Mouse (Mus musculus) stomach, embryonic 16.5 days (tissue): ENCODE results near the gene Socs1. TPM values are rescaled to one million over a fixed set of nuclear protein-coding genes. Genes with fewer than 3 reads are reported as not detected.

Experiments
- ATAC-seq: fragments of 200-750 bp; cut with Nextera tagmentation; 2 replicates; pipeline ENCODE4 v1.8.0; 2017; ENCODE audit warnings: moderate number of reproducible peaks, moderate TSS enrichment; ENCODE audit not compliant: insufficient read depth, low FRiP score
- H3K27ac ChIP-seq: fragments of 300-500 bp; sonication (generic); 2 replicates; pipeline ENCODE4 v1.5.1; 2014; ENCODE audit warnings: low read length
- H3K27me3 ChIP-seq: fragments of 300-500 bp; sonication (generic); 2 replicates; pipeline ENCODE4 v1.6.1; 2014; ENCODE audit warnings: low read length, control low read depth, mixed read lengths; ENCODE audit not compliant: control insufficient read depth, insufficient read depth
- H3K36me3 ChIP-seq: fragments of 300-500 bp; sonication (generic); 2 replicates; pipeline ENCODE4 v1.6.1; 2014; ENCODE audit warnings: low read length; ENCODE audit not compliant: control insufficient read depth, insufficient read depth
- H3K4me1 ChIP-seq: fragments of 300-500 bp; sonication (generic); 2 replicates; pipeline ENCODE4 v1.6.1; 2014; ENCODE audit warnings: low read length, control low read depth, mixed read lengths; ENCODE audit not compliant: control insufficient read depth, insufficient read depth
- H3K4me2 ChIP-seq: fragments of 300-500 bp; sonication (generic); 2 replicates; pipeline ENCODE4 v1.6.1; 2014; ENCODE audit warnings: low read depth, low read length, mixed read lengths
- H3K4me3 ChIP-seq: fragments of 300-500 bp; sonication (generic); replicated peaks from 2 replicates; pipeline ENCODE4 v1.5.1; 2014; ENCODE audit warnings: mild to moderate bottlenecking, low read length
- H3K9ac ChIP-seq: fragments of 300-500 bp; sonication (generic); 2 replicates; pipeline ENCODE4 v1.6.1; 2014; ENCODE audit warnings: low read length
- H3K9me3 ChIP-seq: fragments of 300-500 bp; sonication (generic); replicated peaks from 2 replicates; pipeline ENCODE4 v1.6.1; 2016; ENCODE audit warnings: low read length, control low read depth; ENCODE audit not compliant: control insufficient read depth
- WGBS: fragments of 180-500 bp; shearing (Covaris S2); extraction: QIAGEN DNeasy Blood & Tissue Kit; methylation state at CpG from one replicate; pipeline ENCODE4 v1.1.7; 2014; 5-methylcytosine and 5-hydroxymethylcytosine counted together
- polyA plus RNA-seq: library from polyadenylated mRNA; unstranded; fragments of >200 nt; fragmentation: Nextera tagmentation; extraction: Ambion mirVana; gene quantifications from 2 replicates; pipeline ENCODE4 v1.2.1, GENCODE M21; 2015

Socs1 gene
- polyA plus RNA-seq, 1 experiment from 2014 or later: 7.3 TPM

DNA sequence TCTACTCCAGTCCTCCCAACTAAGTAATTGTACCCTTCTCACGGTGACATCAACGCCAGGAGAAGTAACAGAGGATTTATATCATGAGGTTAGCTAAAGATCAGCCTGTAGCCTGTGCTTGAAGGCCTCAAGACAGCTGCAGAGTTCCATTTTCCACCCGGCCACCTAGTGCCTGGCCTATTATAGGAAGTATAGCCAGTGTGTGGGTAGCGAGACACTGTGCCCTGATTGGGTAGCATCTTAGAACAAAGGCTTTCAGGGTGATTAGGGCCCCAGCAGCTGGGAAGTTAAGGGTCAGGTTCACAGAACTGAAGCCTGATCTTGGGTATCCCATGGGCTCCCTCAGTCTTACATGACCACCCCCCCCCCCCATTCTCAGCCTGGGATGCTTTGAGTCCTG is 3.5 kb upstream of the Socs1 start:
- 78% methylated on average over 4 of the region's 4 CpGs for WGBS
- ATAC-seq: no peak
- Histone ChIP-seq H3K4me1 (peaks cover 13% of the 10 kb centered on the region), H3K4me2 (no peak overlapping the region), H3K4me3 (no peak overlapping the region), H3K36me3 (no peaks in the 10 kb centered on the region), H3K27ac (no peak overlapping the region), H3K9me3 (no peaks in the 10 kb centered on the region), H3K9ac (no peak overlapping the region), H3K27me3 (no peaks in the 10 kb centered on the region)

DNA sequence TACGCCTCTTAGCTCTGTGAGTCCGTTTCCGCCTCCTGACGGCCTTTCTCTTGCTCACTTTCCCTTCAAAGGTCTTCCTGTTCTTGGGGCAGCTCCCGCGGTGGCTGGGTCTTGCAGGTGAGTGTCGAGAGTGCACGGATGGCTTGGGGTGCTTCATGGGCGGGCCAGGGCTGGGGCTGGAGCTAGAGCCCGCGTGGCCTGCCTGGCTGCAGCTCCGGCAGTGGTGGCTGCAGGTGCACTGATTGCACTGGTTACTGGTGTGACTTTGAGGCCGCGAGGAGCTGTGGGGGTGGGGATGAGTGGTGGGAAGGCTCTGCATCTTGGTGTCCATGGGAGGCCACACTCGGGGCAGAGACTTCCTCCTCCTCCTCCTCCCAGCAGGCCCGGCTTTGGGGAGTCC is 2.9 kb upstream of the Socs1 start, which contains the start of gene Tnp2:
Gene Tnp2, minus strand, starts transcription at position 390 of the 400 bp plus-strand sequence.
- Histone ChIP-seq H3K9ac (no peak within 1 kb of the TSS), H3K9me3 (no peaks in the 10 kb centered on the region), H3K4me2 (no peak within 1 kb of the TSS), H3K4me1 (peaks cover 19% of the 10 kb centered on the region), H3K4me3 (no peak within 1 kb of the TSS), H3K27me3 (no peaks in the 10 kb centered on the region), H3K27ac (no peak within 1 kb of the TSS), H3K36me3 (no peaks in the 10 kb centered on the region)
- 55% methylated on average over 16 of the region's 16 CpGs for WGBS
- ATAC-seq: no peak

DNA sequence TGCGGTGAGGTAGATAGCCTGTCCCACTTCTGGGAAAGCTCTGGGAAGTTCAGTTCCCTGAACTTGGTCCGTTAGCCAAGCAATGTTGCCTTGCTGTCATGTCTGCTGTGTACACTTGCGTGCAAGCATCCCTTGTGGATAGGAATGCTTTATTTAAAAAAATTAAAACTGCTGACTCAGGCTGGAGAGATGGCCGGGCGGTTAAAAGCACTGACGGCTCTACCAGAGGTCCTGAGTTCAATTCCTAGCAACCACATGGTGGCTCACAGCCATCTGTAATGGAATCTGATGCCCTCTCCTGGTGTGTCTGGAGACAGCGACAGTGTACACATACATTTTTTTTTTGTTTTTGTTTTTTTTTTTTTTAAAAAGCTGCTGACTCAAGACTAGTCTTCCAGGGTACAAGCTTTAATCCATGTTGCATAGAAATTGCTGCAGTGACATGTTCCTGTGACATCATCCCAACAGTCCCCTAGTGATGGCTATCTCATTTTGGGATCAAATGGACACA is 2.3 kb upstream of the Socs1 start:
- H3K27me3 ChIP-seq: no peaks in the 10 kb centered on the region
- peaks cover 25% of the 10 kb centered on the region for H3K4me1 ChIP-seq
- no peaks in the 10 kb centered on the region for H3K36me3 ChIP-seq
- H3K9me3 ChIP-seq: no peaks in the 10 kb centered on the region
- H3K4me2 ChIP-seq: no peak overlapping the region
- no peak for ATAC-seq
- H3K4me3 ChIP-seq: no peak overlapping the region
- no peak overlapping the region for H3K9ac ChIP-seq
- WGBS: 73% methylated on average over 7 of the region's 7 CpGs
- peak overlapping the region; percentile 99 for H3K27ac ChIP-seq

DNA sequence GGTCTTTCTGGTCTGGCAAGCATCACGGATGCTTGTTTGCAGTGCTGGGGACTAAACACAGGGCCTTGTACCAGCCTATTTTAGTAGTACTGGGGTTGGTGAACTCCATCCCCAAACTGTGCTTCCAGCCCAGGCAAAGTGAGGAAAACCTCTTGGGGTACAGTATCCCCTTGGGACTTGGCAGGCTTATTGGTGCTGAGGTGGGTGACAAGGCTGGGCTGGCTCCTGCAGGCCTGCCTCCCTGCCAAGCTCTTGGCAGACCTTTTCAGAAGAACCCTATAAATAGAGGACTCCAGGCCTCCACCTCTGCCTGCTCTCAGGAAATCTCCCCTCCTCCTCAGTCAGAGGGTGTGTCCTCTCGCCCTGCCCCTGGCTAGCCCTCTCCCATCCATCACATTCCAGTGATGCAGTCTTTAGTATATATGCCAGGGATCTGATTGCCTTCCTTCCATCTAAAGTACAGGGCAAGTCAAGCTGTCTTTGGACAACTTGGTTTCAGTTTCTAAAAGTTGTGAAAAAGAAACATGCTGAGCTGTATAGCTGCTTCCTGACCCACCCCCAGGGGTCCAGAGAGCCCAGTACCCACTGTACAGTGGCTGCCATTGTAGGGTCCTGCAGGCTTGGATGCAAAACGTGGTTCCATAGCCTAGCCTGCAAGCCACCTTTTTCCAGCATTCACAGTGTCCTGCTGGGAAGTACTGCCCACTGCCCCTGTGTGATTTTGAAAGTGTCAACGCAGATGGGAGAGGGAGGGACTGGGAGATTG is 1.6 kb upstream of the Socs1 start:
- Histone ChIP-seq H3K4me3 (no peak overlapping the region), H3K9ac (peak overlapping the region; percentile 91; the same call in 1 of the 2 replicates), H3K4me1 (peaks cover 32% of the 10 kb centered on the region), H3K9me3 (no peaks in the 10 kb centered on the region), H3K4me2 (peak overlapping the region; percentile 91; the same call in 1 of the 2 replicates), H3K36me3 (no peaks in the 10 kb centered on the region), H3K27ac (peak overlapping the region; percentile 99), H3K27me3 (no peaks in the 10 kb centered on the region)
- 52% methylated on average over 4 of the region's 4 CpGs for WGBS
- no peak for ATAC-seq

DNA sequence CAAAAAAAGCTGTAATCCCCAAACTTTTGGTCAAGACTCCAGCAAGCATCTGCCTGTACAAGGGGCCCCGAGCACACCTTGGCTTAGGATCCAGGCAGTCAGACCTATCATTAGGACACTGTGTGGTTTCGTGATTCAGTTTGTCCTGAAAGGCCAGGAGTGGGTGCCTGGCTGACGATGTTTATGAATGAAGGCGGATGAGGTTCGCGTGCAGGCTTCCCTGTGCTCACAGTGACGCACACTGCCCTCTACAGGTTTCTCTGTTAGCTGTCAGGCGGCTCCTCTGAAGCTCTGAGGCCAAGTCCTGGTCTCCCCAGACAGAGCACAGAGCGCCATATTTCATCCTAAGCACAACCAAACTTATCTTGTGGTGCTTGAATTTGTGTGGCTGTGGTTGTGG is 952 bp upstream of the Socs1 start:
- no peaks in the 10 kb centered on the region for H3K9me3 ChIP-seq
- peaks cover 39% of the 10 kb centered on the region for H3K4me1 ChIP-seq
- ATAC-seq: peak; percentile 28
- H3K4me2 ChIP-seq: peak overlapping the region; percentile 91
- no peaks in the 10 kb centered on the region for H3K36me3 ChIP-seq
- peak overlapping the region; percentile 99 for H3K27ac ChIP-seq
- peak overlapping the region; percentile 91 for H3K9ac ChIP-seq
- peak overlapping the region; percentile 79 for H3K4me3 ChIP-seq
- no peaks in the 10 kb centered on the region for H3K27me3 ChIP-seq
- 1% methylated on average over 9 of the region's 9 CpGs for WGBS

DNA sequence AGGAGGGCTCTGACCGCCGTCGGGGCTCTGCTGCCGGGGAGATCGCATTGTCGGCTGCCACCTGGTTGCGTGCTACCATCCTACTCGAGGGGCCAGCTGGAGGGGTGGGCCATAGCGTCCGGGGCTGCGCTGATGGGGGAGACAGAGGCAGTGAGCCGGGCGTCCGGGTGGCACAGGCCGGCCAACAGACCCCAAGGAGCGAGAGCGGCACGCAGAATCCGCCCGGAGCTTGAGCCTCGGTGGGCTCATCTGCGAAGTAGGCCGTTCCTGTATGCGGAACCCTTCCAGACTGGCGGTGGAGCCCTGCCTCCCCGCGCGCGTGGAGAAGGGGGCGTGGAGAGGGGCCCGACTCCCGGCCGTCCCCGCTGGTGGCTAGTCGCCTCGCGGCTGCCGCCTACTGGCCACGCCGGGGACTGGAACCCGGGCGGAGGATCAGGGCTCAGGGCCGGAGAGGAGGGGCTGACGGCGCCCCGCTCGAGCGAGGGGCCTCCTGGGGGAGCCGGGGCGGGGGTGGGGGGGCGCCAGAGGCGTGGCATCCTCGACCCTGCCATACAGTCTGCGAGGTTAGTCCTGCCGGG is 454 bp downstream of the Socs1 start:
- Histone ChIP-seq H3K9me3 (no peaks in the 10 kb centered on the region), H3K4me1 (peaks cover 39% of the 10 kb centered on the region)
- peak; percentile 89 for ATAC-seq

DNA sequence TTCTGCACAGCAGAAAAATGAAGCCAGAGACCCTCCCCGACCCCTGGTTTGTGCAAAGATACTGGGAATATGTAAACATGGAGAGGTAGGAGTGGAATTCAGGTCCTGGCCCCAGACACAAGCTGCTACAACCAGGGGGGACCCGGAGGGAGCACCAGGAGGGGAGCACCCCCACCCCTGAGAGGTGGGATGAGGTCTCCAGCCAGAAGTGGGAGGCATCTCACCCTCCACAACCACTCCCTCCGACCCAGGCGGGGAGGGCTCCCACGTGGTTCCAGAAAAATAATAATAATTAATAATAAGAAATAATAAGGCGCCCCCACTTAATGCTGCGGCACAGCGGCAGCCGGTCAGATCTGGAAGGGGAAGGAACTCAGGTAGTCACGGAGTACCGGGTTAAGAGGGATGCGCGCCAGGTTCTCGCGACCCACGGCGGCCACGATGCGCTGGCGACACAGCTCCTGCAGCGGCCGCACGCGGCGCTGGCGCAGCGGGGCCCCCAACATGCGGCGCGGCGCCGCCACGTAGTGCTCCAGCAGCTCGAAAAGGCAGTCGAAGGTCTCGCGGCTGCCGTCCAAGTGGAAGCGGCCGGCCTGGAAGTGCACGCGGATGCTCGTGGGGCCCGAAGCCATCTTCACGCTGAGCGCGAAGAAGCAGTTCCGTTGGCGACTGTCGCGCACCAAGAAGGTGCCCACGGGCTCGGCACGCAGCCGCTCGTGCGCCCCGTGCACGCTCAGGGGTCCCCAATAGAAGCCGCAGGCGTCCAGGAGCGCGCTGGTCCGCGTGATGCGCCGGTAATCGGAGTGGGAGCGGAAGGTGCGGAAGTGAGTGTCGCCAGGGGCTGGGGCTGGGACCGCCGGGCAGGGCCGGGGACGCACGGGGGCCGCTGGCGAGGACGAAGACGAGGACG is 1.2 kb downstream of the Socs1 start:
- H3K9me3 ChIP-seq: no peaks in the 10 kb centered on the region
- peak overlapping the region; percentile 91 for H3K4me2 ChIP-seq
- ATAC-seq: no peak; the same call in 1 of the 2 replicates
- H3K27me3 ChIP-seq: no peaks in the 10 kb centered on the region
- peak overlapping the region; percentile 79 for H3K4me3 ChIP-seq
- H3K4me1 ChIP-seq: peaks cover 39% of the 10 kb centered on the region
- H3K27ac ChIP-seq: peak overlapping the region; percentile 99
- no peaks in the 10 kb centered on the region for H3K36me3 ChIP-seq
- WGBS: 2% methylated on average over 78 of the region's 81 CpGs
- H3K9ac ChIP-seq: peak overlapping the region; percentile 91

More for the DNA sequence above, 454 bp downstream of the Socs1 start:
- WGBS: under 1% methylated on average over 50 of the region's 55 CpGs
- H3K27me3 ChIP-seq: no peaks in the 10 kb centered on the region
- peak overlapping the region; percentile 91 for H3K4me2 ChIP-seq
- peak overlapping the region; percentile 91 for H3K9ac ChIP-seq
- no peaks in the 10 kb centered on the region for H3K36me3 ChIP-seq
- peak overlapping the region; percentile 99 for H3K27ac ChIP-seq
- H3K4me3 ChIP-seq: peak overlapping the region; percentile 79

DNA sequence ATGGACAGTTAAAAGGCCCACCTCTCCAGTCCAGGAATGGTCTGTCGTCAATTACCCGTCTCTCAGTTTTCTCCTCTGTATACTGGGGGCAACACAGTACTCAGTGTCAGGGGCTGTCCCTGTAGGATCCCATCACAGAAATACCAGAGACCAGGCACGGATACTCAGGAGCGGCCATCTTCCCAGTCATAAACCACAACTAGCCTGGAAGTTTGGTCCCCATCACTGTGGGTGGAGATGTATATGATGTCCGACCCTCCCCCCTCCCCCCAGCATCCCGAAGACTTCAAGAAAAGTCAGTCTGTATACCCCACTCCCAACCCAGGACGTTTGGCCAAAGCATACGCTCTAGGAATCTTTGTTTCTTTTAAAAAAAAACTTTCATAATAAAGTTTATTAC is 1.9 kb downstream of the Socs1 start:
- Histone ChIP-seq H3K27me3 (no peaks in the 10 kb centered on the region), H3K4me2 (peak overlapping the region; percentile 91), H3K4me1 (peaks cover 39% of the 10 kb centered on the region), H3K36me3 (no peaks in the 10 kb centered on the region), H3K9me3 (no peaks in the 10 kb centered on the region), H3K4me3 (peak overlapping the region; percentile 79), H3K9ac (peak overlapping the region; percentile 57; the same call in 1 of the 2 replicates), H3K27ac (no peak overlapping the region)
- no peak for ATAC-seq
- 45% methylated on average over 8 of the region's 8 CpGs for WGBS
